Mouse (Mus musculus) large intestine, adult 2 months (tissue): ENCODE measurements around the gene Ovca2. TPM values are rescaled to one million over a fixed set of nuclear protein-coding genes. Genes with fewer than 3 reads are reported as not detected.

Experiments used
- DNase-seq: peaks from one replicate; pipeline ENCODE4 v3.0.0-alpha.2; 2012; ENCODE audit warnings: low read depth, low spot score
- WGBS: fragments of 180-500 bp; shearing (Covaris S2); methylation state at CpG from one replicate; pipeline ENCODE4 v1.1.7; 2018; 5-methylcytosine and 5-hydroxymethylcytosine counted together
- polyA plus RNA-seq: library from polyadenylated mRNA; depleted of rRNA; stranded (reverse); fragments of >200 nt; gene quantifications from 2 replicates; pipeline ENCODE4 v1.2.3, GENCODE M21; 2012; rRNA removed

The Ovca2 gene
- polyA plus RNA-seq, 1 experiment: 34.4 TPM

DNA sequence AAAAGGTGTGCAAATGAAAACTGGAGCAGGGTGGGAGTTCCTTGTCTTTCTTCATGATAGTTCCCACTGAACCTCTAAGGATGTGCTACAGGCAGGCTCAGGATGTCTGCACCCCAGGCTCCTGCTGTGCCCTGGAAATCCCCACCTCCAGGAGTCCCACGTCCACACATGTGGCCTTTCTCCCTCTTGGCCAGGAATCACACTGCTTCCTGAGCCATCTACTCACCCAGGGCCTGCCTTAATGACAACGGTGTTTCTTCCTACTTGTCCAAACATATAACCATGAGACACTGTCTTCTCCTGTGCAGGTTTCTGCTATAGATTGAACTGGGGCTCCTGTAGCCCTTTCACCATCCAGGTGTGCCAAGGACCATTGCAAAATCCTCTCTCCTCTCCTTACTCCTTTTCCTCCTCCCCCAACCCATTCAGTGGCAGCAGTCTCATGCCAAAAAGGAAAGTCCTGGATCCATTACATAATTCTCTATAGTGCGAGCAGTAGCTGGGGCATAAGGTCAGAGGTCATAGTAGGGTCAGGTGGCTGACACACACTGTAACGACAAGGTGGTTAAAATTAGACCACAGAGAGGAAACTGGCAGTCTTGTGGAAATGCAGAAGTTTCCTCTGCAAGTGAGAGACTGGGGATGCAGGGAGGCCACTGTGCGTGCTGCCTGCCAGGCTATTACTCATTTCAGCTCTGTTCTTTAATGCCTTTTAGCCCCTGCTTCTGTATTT is 41.8 kb downstream of the Ovca2 start:
- 45% methylated on average over 5 of the region's 5 CpGs for WGBS
- DNase-seq: no peak

GRCm38 (mm10) chr11:75135358-75135757 is 43.3 kb downstream of the Ovca2 start:
- WGBS: 85% methylated on average over 4 of the region's 4 CpGs

DNA sequence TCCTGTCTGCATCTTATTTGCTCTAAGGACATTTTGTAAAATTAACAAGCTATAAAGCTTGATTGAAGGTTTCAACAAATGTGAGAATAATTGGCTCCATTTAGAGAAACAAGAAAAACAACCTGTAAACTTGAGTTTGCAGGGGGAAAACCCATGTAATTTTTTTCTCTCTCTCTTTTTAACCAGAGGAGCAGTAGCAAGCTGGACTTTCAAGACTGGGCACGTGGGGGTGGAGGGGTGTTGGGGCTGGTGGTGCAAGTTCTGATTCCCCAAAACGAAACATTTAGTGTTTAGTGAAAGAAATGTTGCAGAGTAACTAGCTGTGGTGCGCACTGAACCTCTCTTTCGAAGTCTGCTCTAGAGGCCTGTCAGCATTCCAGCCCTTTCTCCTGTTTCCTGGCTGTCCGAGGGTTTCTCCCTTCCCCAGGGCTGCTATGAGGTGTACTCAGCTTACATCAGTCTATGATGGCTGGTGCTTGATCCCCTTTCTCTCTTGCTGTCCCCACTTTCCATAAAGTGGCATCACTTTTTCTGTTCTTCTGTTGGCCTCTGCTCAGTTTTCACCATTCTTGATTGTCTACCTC is 44.1 kb downstream of the Ovca2 start:
- no peak for DNase-seq
- WGBS: 77% methylated on average over 5 of the region's 5 CpGs

More at GRCm38 (mm10) chr11:75135358-75135757, 43.3 kb downstream of the Ovca2 start:
- no peak for DNase-seq

DNA sequence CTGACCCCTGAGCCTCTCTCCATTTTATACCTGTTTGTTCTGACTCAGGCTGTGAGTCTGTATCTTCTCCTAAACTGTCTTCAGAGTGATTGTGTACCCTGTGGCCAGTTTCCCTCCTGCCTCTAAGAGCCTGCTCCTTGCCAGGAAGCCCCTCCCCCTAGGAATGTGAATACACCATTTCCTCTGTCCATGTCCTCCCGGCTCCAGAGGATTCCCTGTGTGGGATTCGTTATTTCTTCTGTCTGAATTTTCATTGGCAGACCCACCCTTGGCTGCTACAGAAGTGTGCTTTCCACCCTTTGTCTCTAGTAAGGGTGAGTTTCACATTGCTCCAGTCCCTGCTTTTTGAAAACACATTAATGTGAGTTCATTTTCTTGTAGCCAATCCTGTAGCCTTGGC is 44.7 kb downstream of the Ovca2 start:
- no peak for DNase-seq
- WGBS: 25% methylated on average over 2 of the region's 2 CpGs

DNA sequence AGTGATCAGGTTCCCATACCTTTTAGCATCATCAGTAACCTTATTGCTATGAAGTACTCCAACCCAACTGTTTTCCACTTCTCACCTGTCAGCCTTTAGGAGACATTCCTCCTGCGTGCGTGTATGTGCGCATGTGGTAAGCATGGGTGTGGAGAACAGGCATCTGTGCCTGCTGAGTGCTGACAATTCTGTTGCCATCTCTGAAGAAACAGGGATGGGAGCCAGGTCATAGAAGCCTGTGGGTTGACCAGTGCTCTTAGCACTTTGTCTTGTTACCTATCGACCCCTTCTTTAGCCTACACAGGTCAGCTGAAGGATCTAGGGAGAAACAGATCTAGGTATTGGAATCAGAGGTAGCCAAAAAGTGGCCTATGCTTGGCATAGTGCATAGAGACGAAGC is 45.2 kb downstream of the Ovca2 start:
- DNase-seq: no peak
- WGBS: 89% methylated on average over 5 of the region's 5 CpGs

DNA sequence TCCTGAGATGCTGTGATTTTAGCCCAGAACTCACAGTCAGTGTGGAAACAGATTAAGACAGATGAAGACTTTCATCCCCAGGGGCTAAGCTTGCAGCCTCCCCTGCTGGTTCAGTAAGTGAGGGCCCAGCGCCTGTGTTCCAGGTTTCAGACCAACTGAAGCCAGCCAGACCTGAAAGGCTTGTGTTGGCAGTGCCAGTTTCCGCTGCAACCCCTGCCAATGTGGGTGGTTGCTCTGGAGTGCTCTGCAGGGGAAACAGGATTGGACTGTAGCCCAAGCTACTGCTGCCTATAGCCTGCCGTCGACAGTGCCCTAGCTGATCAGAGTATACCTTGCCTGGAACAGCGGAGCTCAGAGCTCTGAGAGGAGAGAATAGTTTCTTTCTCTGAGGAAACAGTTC is 46.4 kb downstream of the Ovca2 start:
- 73% methylated on average over 5 of the region's 5 CpGs for WGBS
- DNase-seq: no peak

DNA sequence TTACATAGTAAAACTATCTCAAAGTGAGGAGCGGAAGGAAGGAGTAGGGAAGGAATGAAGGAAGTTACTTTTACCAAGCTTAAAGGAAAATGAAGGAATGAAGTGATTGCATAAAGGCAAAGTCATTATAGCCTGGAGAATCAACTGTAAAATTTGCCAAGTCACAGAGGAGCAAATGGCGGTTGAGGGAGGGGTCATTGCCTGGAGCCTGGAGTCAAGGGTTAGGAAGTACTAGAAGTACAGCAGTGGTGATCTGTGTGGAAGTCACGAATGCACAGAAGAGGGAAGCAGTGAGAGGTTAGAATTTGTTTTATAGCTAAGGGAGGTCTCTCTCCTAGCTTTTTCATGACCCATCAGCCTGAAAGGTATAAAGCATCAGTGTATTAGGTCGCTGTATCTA is 47.3 kb downstream of the Ovca2 start:
- no peak for DNase-seq
- WGBS: 80% methylated on average over 4 of the region's 4 CpGs

DNA sequence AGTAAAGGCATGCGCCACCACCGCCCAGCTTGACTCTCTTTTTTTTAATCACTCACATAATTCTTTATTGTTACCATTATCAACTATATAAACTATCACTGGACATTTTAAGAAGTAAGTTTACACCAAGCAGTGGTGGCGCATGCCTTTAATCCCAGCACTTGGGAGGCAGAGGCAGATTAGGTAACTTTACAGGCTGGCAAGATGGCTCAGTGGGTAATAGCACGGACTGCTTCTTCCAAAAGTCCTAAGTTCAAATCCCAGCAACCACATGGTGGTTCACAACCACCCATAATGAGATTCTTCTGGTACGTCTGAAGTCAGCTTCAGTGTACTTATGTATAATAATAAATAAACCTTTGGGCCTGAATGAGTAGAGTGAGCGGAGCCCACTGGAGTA is 49.2 kb downstream of the Ovca2 start:
- no peak for DNase-seq
- 95% methylated on average over 6 of the region's 6 CpGs for WGBS

- DNase-seq: no peak
- WGBS: 96% methylated on average over 3 of the region's 3 CpGs
These were observed 52.3 kb downstream of the Ovca2 start for GRCm38 (mm10) chr11:75126384-75126783.

Other genes with a start within 250 kb of the Ovca2 start
- 13.2 and 15.0 TPM in 2 replicates for gene Hic1, start 9.3 kb downstream of the Ovca2 start, polyA plus RNA-seq
- 24.8 and 29.7 TPM in 2 replicates for gene Dph1, start 12.4 kb upstream of the Ovca2 start, polyA plus RNA-seq
- gene Rtn4rl1, start 14.9 kb upstream of the Ovca2 start, polyA plus RNA-seq: 4.1 and 5.9 TPM in 2 replicates
- gene Rpa1, start 169.5 kb upstream of the Ovca2 start, polyA plus RNA-seq: 16.4 and 18.6 TPM in 2 replicates
- 1.6 and 2.4 TPM in 2 replicates for gene Smyd4, start 169.6 kb upstream of the Ovca2 start, polyA plus RNA-seq
- 12.0 and 12.7 TPM in 2 replicates for gene Serpinf1, start 243.9 kb upstream of the Ovca2 start, polyA plus RNA-seq